Mouse (Mus musculus): ENCODE results near the gene Gpam. TPM values are rescaled to one million over a fixed set of nuclear protein-coding genes. Genes with fewer than 3 reads are reported as not detected.

The Gpam gene
- polyA plus RNA-seq, 1 experiment from 2014 or later: 23.6 TPM

DNA sequence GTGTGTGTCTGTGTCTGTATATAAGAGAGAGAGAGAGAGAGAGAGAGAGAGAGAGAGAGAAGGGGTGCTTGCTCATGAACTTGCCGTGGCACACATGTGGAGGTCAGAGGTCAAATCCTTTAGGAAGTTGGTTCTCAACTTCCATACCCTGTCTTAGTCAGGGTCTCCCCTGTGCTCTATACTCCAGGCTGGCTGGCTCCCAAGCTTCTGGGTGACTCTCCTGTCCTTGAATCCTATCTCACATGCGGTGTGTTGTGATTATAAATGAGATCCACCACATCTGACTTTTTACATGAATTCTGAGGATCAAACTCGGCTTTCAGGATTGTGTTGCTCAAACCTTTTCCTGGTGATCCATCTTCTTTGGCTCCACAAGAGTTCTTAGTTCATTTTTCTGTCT is 5.4 kb upstream of the Gpam start:
- DNase-seq (ENCODE audit: low spot score, missing footprints) (no peak), ATAC-seq (ENCODE audit: low FRiP score) (no peak)
- Histone ChIP-seq H3K27ac (ENCODE audit: low read depth, low read length) (no peak overlapping the region), H3K27me3 (ENCODE audit: control insufficient read depth, insufficient read depth, low read length) (no peaks in the 10 kb centered on the region), H3K9me3 (ENCODE audit: control insufficient read depth, low read length) (peaks cover 3% of the 10 kb centered on the region; the same call in 1 of the 2 replicates), H3K4me3 (ENCODE audit: low read depth, low read length) (no peak overlapping the region), H3K4me2 (no peak overlapping the region), H3K4me1 (ENCODE audit: control insufficient read depth, insufficient read depth, low read length) (peaks cover 3% of the 10 kb centered on the region; the same call in 1 of the 2 replicates), H3K36me3 (ENCODE audit: control insufficient read depth, insufficient read depth, low read length) (no peaks in the 10 kb centered on the region), H3K9ac (ENCODE audit: low read length) (no peak overlapping the region)
- 84% methylated on average over 3 of the region's 3 CpGs for WGBS

GRCm38 (mm10) chr19:55131747-55132146 is 4.7 kb upstream of the Gpam start:
- WGBS: 68% methylated on average over 1 of the region's 1 CpGs

GRCm38 (mm10) chr19:55128469-55128868 is 1.4 kb upstream of the Gpam start:
- Histone ChIP-seq H3K4me1 (ENCODE audit: control insufficient read depth, insufficient read depth, low read length) (peaks cover 6% of the 10 kb centered on the region; the same call in 1 of the 2 replicates), H3K4me3 (ENCODE audit: low read depth, low read length) (no peak overlapping the region), H3K9me3 (ENCODE audit: control insufficient read depth, low read length) (peaks cover 3% of the 10 kb centered on the region; the same call in 1 of the 2 replicates), H3K27ac (ENCODE audit: low read depth, low read length) (no peak overlapping the region), H3K4me2 (no peak overlapping the region), H3K27me3 (ENCODE audit: control insufficient read depth, insufficient read depth, low read length) (no peaks in the 10 kb centered on the region), H3K36me3 (ENCODE audit: control insufficient read depth, insufficient read depth, low read length) (no peaks in the 10 kb centered on the region), H3K9ac (ENCODE audit: low read length) (no peak overlapping the region)
- no peak for ATAC-seq (ENCODE audit: low FRiP score)
- WGBS: 90% methylated on average over 1 of the region's 1 CpGs
- DNase-seq (ENCODE audit: low spot score, missing footprints): peak; percentile 37

More at GRCm38 (mm10) chr19:55131747-55132146, 4.7 kb upstream of the Gpam start:
- DNase-seq (ENCODE audit: low spot score, missing footprints) (no peak), ATAC-seq (ENCODE audit: low FRiP score) (no peak)
- H3K9me3 ChIP-seq (ENCODE audit: control insufficient read depth, low read length): peaks cover 3% of the 10 kb centered on the region; the same call in 1 of the 2 replicates
- no peak overlapping the region for H3K4me3 ChIP-seq (ENCODE audit: low read depth, low read length)
- H3K36me3 ChIP-seq (ENCODE audit: control insufficient read depth, insufficient read depth, low read length): no peaks in the 10 kb centered on the region
- no peaks in the 10 kb centered on the region for H3K27me3 ChIP-seq (ENCODE audit: control insufficient read depth, insufficient read depth, low read length)
- no peak overlapping the region for H3K4me2 ChIP-seq
- no peak overlapping the region for H3K9ac ChIP-seq (ENCODE audit: low read length)
- peaks cover 1% of the 10 kb centered on the region; the same call in 1 of the 2 replicates for H3K4me1 ChIP-seq (ENCODE audit: control insufficient read depth, insufficient read depth, low read length)
- H3K27ac ChIP-seq (ENCODE audit: low read depth, low read length): no peak overlapping the region

GRCm38 (mm10) chr19:55125456-55125855 is 1.6 kb downstream of the Gpam start:
- WGBS: 86% methylated on average over 3 of the region's 3 CpGs
- ATAC-seq (ENCODE audit: low FRiP score) (no peak), DNase-seq (ENCODE audit: low spot score, missing footprints) (no peak)

DNA sequence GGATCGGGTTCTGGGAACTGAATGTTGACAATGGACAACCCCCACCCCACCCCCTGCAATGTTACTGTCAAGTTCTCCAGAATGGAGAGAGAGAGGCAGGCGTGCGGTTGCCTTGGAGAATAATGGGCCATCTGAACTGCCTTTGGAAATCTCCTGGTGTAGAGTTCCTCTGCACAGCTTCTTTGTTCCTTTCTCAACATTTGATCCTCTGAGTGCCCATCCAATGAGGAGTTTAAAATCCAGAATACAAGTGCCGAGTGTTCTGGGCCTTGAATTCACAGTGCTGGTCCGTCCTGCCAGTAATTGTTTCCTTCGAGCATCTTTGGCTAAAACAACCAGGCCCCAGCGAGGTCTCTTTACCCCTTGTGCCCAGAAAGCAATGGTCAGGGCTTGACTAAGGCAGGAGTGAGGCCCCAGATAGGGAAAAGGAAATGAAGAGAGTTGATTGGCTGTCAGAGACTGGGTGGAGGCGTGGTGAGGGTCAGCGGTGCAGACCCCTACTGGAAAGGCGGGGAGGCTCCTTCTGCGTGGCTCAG is 4.0 kb downstream of the Gpam start:
- Histone ChIP-seq H3K4me3 (ENCODE audit: low read depth, low read length) (no peak overlapping the region), H3K9ac (ENCODE audit: low read length) (no peak overlapping the region), H3K9me3 (ENCODE audit: control insufficient read depth, low read length) (no peaks in the 10 kb centered on the region), H3K4me2 (no peak overlapping the region), H3K27ac (ENCODE audit: low read depth, low read length) (peak overlapping the region; percentile 52), H3K4me1 (ENCODE audit: control insufficient read depth, insufficient read depth, low read length) (peaks cover 26% of the 10 kb centered on the region), H3K36me3 (ENCODE audit: control insufficient read depth, insufficient read depth, low read length) (no peaks in the 10 kb centered on the region), H3K27me3 (ENCODE audit: control insufficient read depth, insufficient read depth, low read length) (no peaks in the 10 kb centered on the region)
- ATAC-seq (ENCODE audit: low FRiP score): peak; percentile 86
- 22% methylated on average over 11 of the region's 11 CpGs for WGBS
- DNase-seq (ENCODE audit: low spot score, missing footprints): peak; percentile 93

More at GRCm38 (mm10) chr19:55125456-55125855, 1.6 kb downstream of the Gpam start:
- H3K27me3 ChIP-seq (ENCODE audit: control insufficient read depth, insufficient read depth, low read length): no peaks in the 10 kb centered on the region
- no peak overlapping the region for H3K4me3 ChIP-seq (ENCODE audit: low read depth, low read length)
- H3K36me3 ChIP-seq (ENCODE audit: control insufficient read depth, insufficient read depth, low read length): no peaks in the 10 kb centered on the region
- H3K9ac ChIP-seq (ENCODE audit: low read length): no peak overlapping the region
- H3K4me2 ChIP-seq: no peak overlapping the region
- no peaks in the 10 kb centered on the region for H3K9me3 ChIP-seq (ENCODE audit: control insufficient read depth, low read length)
- no peak overlapping the region for H3K27ac ChIP-seq (ENCODE audit: low read depth, low read length)
- peaks cover 24% of the 10 kb centered on the region for H3K4me1 ChIP-seq (ENCODE audit: control insufficient read depth, insufficient read depth, low read length)

DNA sequence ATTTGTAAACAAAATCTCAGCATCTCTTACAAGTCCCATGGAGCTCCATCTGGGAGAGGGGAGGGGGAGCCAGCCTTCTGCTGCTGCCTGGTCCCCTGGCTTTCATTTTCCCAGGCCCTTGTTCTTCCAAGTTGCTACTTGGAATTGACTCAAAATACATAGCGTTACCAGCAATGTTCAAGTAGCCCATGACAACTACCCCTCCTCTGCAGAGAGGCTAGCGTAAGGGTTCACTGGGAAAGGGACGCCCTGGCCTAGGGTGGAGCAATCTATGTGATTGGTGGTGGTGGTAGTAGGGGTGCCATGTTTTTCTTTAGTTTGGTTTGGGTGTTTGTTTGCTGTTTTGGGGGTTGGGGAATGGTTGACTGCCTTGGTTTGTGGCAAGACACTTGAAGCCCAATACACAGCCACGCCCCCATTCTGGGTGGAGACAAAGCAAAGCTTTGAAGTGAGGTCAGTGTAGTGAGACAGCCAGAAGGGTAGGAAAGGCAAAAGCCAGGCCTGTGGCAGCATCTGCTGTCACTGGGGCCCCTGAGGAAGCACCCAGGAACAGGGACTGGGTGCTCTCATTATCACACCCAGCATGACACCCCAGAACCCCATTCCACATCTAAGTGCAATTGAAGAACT is 4.6 kb downstream of the Gpam start:
- H3K4me3 ChIP-seq (ENCODE audit: low read depth, low read length): no peak overlapping the region
- WGBS: 73% methylated on average over 4 of the region's 4 CpGs
- DNase-seq (ENCODE audit: low spot score, missing footprints): no peak

GRCm38 (mm10) chr19:55121836-55122235 is 5.2 kb downstream of the Gpam start:
- DNase-seq (ENCODE audit: low spot score, missing footprints): no peak
- no peak for ATAC-seq (ENCODE audit: low FRiP score)
- 82% methylated on average over 6 of the region's 6 CpGs for WGBS
- no peaks in the 10 kb centered on the region for H3K36me3 ChIP-seq (ENCODE audit: control insufficient read depth, insufficient read depth, low read length)
- no peak overlapping the region for H3K9ac ChIP-seq (ENCODE audit: low read length)
- no peak overlapping the region for H3K27ac ChIP-seq (ENCODE audit: low read depth, low read length)
- H3K4me1 ChIP-seq (ENCODE audit: control insufficient read depth, insufficient read depth, low read length): peaks cover 26% of the 10 kb centered on the region
- no peak overlapping the region for H3K4me3 ChIP-seq (ENCODE audit: low read depth, low read length)
- H3K27me3 ChIP-seq (ENCODE audit: control insufficient read depth, insufficient read depth, low read length): no peaks in the 10 kb centered on the region
- H3K4me2 ChIP-seq: no peak overlapping the region
- H3K9me3 ChIP-seq (ENCODE audit: control insufficient read depth, low read length): no peaks in the 10 kb centered on the region

More for the DNA sequence above, 4.6 kb downstream of the Gpam start:
- ATAC-seq (ENCODE audit: low FRiP score): peak; percentile 67
- Histone ChIP-seq H3K27ac (ENCODE audit: low read depth, low read length) (peak overlapping the region; percentile 7; the same call in 1 of the 2 replicates), H3K4me1 (ENCODE audit: control insufficient read depth, insufficient read depth, low read length) (peaks cover 26% of the 10 kb centered on the region), H3K27me3 (ENCODE audit: control insufficient read depth, insufficient read depth, low read length) (no peaks in the 10 kb centered on the region), H3K36me3 (ENCODE audit: control insufficient read depth, insufficient read depth, low read length) (no peaks in the 10 kb centered on the region), H3K4me2 (no peak overlapping the region), H3K9me3 (ENCODE audit: control insufficient read depth, low read length) (no peaks in the 10 kb centered on the region), H3K9ac (ENCODE audit: low read length) (no peak overlapping the region)

GRCm38 (mm10) chr19:55120518-55121244 is 6.4 kb downstream of the Gpam start:
- Histone ChIP-seq H3K27me3 (ENCODE audit: control insufficient read depth, insufficient read depth, low read length) (no peaks in the 10 kb centered on the region), H3K36me3 (ENCODE audit: control insufficient read depth, insufficient read depth, low read length) (no peaks in the 10 kb centered on the region), H3K9ac (ENCODE audit: low read length) (no peak overlapping the region), H3K4me3 (ENCODE audit: low read depth, low read length) (no peak overlapping the region), H3K27ac (ENCODE audit: low read depth, low read length) (no peak overlapping the region), H3K4me2 (no peak overlapping the region), H3K4me1 (ENCODE audit: control insufficient read depth, insufficient read depth, low read length) (peaks cover 26% of the 10 kb centered on the region), H3K9me3 (ENCODE audit: control insufficient read depth, low read length) (no peaks in the 10 kb centered on the region)
- WGBS: 55% methylated on average over 11 of the region's 11 CpGs
- ATAC-seq (ENCODE audit: low FRiP score): no peak
- no peak for DNase-seq (ENCODE audit: low spot score, missing footprints)

DNA sequence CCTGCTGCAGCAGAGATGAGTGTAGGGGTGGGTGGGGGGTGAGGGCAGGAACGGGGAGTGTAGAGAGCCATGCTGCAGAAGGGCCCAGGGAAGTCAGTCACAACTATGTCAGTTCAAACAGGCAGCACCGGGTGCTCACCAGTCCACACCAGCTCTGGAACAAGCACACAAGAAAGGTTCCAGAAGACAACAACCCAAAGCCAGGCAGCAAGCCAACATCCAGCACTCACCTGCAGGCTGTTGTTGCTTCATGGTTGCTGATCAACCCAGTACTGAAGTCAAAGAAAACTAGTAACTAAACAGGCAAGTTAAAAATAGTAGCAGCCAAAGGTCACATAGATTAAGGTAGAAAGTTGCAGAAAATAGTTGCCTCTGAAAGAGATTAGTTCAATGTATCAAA is 7.5 kb downstream of the Gpam start:
- no peak for ATAC-seq (ENCODE audit: low FRiP score)
- no peak overlapping the region for H3K4me3 ChIP-seq (ENCODE audit: low read depth, low read length)
- WGBS: 65% methylated on average over 2 of the region's 2 CpGs
- no peak for DNase-seq (ENCODE audit: low spot score, missing footprints)
- no peak overlapping the region for H3K27ac ChIP-seq (ENCODE audit: low read depth, low read length)
- peaks cover 26% of the 10 kb centered on the region for H3K4me1 ChIP-seq (ENCODE audit: control insufficient read depth, insufficient read depth, low read length)
- H3K36me3 ChIP-seq (ENCODE audit: control insufficient read depth, insufficient read depth, low read length): no peaks in the 10 kb centered on the region
- H3K9me3 ChIP-seq (ENCODE audit: control insufficient read depth, low read length): no peaks in the 10 kb centered on the region
- no peak overlapping the region for H3K4me2 ChIP-seq
- no peak overlapping the region for H3K9ac ChIP-seq (ENCODE audit: low read length)
- H3K27me3 ChIP-seq (ENCODE audit: control insufficient read depth, insufficient read depth, low read length): no peaks in the 10 kb centered on the region
